Mouse (Mus musculus): ENCODE measurements around the gene Sdr39u1.

Sdr39u1 gene

GRCm38 (mm10) chr14:55884166-55884565, 15.9 kb downstream of the Sdr39u1 start, which contains the start of gene Cbln3:
Gene Cbln3, minus strand, starts transcription at chr14:55884392.
- in situ Hi-C loops (cut with MboI, MseI): no loop called here

DNA sequence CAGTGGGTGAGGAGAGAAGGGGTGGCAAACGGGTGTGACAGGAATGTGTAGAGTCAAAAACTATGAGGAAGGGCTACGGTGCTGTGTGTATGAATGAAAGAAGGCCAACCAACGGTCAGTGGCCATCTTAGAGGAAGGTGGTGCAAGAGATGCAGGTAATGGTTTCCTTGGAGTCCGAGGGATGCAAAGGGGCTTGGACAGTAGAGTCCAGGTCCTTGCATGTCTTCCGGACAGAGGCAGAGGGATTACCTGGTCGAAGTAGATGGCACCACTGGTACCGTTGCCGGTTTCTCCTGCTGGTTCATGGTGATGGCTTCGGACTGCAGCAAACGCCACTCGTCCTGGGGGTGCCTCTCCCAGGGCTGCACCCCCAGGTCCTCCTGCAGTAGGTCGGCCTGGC, 16.4 kb downstream of the Sdr39u1 start:
- in situ Hi-C loops (cut with MboI, MseI): no loop called here

- in situ Hi-C loops (cut with MboI, MseI): no loop called here
Observed at GRCm38 (mm10) chr14:55883149-55883661, 16.9 kb downstream of the Sdr39u1 start.

- in situ Hi-C loops (cut with MboI, MseI): no loop called here
Observed at GRCm38 (mm10) chr14:55882171-55882641, 17.9 kb downstream of the Sdr39u1 start.

DNA sequence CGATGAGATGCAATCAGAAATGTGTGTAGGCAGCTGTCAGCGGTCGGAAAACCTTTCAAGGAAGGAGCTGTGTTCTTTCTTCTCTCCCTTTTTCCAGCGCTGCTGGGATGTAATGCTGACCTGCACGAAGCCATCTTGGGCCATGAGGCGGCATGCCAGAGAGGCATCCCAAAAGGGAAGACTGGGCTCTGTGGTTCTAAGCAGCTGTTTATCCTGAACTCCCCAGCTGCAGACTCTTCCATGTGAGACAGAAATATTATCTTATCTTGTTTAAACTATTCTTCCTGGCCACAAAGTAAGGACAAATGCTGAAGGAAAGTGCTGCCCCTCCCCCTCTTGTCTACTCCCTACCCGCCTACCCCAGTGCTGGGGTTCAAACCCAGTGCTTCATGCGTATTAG, 19.1 kb downstream of the Sdr39u1 start:
- in situ Hi-C loops (cut with MboI, MseI): no loop called here

DNA sequence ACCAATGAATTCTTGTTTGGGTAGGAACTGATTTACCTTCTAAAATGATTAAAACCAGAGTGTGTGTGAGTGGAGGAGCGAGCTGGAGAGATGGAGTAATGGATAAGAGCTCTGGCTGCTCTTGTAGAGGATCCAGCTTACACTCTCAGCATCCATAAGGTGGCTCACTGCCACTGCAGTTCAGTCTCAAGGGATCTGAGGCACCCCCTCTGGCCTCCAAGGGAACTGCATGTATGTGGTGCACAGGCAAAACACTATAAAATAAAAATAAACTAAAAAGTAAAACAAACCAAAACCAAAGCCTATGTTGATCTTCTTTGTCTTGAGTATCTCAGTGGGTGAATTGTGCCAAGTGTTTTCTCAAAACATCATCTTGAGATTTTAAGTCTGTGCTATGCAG, 20.5 kb downstream of the Sdr39u1 start:
- in situ Hi-C loops (cut with MboI, MseI): no loop called here

DNA sequence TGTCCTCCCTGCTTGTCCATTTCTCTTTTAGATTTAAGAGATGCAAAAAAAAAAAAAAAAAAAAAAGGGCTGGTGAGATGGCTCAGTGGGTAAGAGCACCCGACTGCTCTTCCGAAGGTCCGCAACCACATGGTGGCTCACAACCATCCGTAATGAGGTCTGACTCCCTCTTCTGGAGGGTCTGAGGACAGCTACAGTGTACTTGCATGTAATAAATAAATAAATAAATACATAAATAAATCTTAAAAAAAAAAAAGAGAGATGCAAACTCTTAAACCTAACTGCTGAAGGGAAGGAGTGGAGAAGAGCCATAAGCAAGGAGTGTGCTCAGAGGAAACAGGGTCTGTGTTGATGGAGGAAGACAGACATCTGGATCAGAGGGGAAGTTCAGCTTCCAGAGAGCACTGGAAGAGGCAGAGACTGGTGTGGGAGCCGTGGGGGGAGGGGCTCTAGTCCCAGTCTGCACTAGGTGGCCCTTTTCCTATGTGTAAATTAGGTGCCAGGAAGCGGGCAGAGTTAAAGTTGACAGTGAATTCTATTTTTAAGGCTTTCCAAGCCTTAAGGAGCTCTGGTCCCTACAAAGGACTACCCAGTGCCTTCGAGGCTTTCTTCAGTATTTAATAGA, 21.7 kb downstream of the Sdr39u1 start:
- in situ Hi-C loops (cut with MboI, MseI): no loop called here

DNA sequence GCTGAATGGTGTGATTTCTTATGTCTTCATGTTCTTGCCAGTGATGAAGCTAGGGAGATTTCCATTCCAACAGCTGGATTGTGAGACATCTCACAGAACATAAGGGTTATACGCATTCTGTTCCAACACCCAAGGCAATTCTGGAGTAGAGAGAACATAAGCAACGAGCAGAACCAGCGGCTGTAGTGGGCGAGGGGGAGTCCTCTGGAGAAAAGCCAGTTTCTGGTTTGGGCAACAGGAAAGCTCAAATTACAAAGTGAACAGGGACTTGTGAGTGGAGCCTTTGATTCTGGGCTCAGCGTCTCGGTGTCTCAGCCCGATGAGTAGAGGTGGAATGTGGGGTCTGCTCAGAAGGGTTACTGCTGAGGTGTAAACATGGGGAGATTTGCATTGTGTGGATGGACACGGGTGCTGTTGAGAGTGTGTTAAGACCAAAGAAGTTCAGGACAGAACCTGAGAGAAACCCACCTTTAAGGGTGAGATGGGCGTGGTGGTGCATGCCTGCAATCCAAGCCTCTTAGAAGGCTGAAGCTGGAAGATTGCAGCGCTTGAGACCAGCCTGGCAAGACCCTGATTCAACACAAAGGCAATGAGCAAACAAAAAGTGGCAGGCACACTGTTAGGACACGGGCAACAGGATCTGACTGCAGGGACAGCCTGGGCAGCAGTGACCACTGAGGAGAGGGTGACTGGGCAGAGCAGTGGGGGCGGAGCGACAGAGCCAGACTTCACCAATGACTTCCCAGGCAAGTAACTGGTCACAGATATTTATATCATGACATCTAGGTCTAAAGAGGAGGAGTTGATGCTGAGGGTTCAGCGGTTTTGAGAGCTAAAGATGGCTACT, 22.4 kb downstream of the Sdr39u1 start:
- in situ Hi-C loops (cut with MboI, MseI): no loop called here

- in situ Hi-C loops (cut with MboI, MseI): loop anchor here (5.0 kb wide), 1 partner anchor 43 kb away; no protein-coding TSS in a partner anchor
Observed at GRCm38 (mm10) chr14:55873714-55874683, 26.1 kb downstream of the Sdr39u1 start.

- in situ Hi-C loops (cut with MboI, MseI): loop anchor here (5.0 kb wide), 1 partner anchor 44 kb away; no protein-coding TSS in a partner anchor
Observed at GRCm38 (mm10) chr14:55873242-55873713, 26.8 kb downstream of the Sdr39u1 start.

- in situ Hi-C loops (cut with MboI, MseI): loop anchor here (5.0 kb wide), 1 partner anchor 45 kb away; no protein-coding TSS in a partner anchor
Observed at GRCm38 (mm10) chr14:55872551-55872950, 27.5 kb downstream of the Sdr39u1 start.

DNA sequence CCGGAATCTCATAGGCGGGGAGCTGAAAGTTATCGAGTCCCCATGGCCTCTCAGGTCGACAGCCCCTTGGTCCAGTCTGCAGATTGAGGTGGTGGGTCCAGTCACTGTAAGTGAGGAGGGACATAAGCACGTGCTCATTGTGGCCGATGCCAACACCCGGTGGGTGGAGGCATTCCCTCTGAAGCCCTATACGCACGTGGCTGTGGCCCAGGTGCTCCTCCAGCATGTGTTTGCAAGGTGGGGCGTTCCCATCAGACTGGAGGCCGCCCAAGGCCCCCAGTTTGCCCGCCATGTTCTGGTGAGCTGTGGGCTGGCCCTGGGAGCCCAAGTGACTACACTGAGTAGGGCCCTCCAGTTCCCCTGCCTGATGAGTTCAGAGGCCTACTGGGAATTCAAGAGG, 28.1 kb downstream of the Sdr39u1 start:
- in situ Hi-C loops (cut with MboI, MseI): loop anchor here (5.0 kb wide), 1 partner anchor 45 kb away; no protein-coding TSS in a partner anchor

DNA sequence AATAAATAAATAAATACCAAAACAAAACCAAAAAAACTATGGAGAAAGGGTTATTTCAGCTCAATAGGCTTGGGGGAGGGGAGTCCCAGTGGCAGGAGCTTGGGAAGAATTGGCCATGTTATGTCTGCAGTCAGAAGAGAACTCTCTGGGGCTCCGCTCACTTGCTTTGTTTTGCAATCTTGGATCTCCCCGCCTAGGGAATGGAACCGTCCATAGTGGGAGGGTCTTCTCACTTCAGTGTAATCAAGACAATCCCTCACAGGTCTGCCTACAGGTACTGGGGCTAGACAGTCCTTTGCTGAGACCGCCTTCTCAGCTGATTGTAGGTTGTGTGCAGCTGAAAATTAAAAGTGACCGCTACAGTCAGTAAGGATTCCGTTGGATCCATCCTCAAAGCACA, 30.6 kb downstream of the Sdr39u1 start:
- in situ Hi-C loops (cut with MboI, MseI): no loop called here

DNA sequence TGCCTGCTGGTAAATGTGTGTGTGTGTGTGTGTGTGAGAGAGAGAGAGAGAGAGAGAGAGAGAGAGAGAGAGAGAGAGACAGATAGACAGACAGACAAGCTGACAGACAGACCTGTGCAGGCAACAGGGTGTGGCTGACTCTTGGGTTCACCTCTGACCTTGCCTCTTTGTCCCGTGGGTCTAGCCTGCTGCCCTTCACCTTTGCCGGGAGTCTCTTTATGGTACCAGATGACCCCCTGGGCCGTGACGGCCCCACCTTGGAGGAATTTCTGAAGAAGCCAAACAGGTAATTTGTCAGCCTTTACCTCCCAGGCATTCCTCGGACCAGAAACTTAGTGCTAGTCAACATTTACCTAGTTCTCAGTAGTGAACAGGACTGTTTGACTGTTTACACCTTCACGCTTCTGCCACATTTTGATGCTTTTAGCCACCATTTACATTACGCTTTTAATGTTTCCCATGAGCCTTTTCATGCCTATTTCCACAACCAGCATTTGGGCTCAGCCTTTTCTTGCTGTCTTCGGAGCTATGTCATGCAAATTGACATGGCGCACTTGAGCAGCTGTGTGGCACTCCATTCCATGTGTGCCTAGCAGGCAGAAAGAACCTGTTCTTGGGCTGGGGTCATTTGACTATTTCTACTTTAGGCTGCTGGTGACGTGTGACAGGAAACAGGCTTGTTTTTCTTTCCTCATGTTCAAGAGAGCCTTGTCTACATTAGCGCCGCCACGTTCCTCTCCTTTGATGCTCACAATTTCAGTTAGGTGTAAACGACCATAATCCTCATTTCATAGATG, 31.7 kb downstream of the Sdr39u1 start:
- in situ Hi-C loops (cut with MboI, MseI): no loop called here

GRCm38 (mm10) chr14:55866962-55867361, 33.1 kb downstream of the Sdr39u1 start:
- in situ Hi-C loops (cut with MboI, MseI): no loop called here

DNA sequence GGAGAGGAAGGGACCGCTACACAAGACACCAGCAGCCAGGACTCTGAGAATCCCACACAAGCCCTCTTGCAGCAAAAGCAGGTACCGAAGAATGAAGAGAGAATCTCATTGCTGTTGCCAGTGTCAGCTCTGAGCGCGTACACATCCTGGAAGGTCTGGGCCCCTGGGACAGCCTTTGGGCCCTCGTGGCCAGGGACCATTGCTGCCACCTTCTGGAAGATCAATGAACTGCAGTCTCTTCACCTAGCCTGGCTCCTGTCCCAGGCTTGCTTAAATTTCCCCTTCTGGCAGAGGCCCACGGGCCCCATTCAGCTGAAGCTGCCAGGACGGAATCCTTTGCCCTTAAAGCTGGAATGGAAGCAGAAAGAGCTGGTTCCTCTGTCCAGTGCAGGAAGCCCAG, 36.3 kb downstream of the Sdr39u1 start:
- in situ Hi-C loops (cut with MboI, MseI): loop anchor here (5.0 kb wide), 1 partner anchor 86 kb away; no protein-coding TSS in a partner anchor

DNA sequence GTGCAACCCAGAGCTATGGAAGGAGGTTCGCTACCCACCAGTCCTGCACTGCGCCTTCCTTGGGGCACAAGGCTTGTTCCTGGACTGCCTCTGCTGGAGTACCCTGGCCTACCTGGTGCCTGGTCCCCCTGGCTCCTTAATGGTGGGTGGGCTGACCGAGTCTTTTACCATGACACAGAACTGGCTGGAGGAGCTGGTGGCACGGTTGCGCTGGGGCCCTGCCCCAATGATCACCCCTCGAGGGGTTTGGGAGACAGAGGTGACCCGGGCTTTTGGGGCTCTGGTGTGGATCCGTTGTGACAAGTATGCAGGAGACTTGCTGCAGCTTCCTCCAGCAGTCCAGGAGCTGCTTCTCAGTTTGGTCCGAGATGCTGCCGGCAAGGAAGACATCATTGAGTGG, 37.1 kb downstream of the Sdr39u1 start:
- in situ Hi-C loops (cut with MboI, MseI): loop anchor here (5.0 kb wide), 1 partner anchor 86 kb away; no protein-coding TSS in a partner anchor

DNA sequence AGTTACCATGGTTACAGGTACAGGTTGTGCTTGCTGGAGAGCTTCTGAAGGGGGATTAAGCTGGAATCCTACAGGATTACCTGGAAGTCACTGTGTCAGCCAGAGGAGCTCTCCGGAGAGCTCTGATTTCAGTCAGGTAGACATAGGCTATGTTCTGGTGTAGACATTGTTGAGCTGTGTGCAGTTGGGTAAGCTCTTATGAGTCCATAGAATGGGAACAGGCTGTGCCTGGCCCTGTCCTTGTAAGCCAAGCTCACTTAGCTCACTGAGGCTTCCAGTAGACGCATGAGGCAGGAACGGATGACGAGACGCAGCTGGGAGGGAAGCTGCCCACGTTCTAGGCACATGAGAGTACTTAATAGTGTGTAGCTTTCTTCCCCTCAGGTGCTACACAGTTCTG, 37.9 kb downstream of the Sdr39u1 start:
- in situ Hi-C loops (cut with MboI, MseI): loop anchor here (5.0 kb wide), 1 partner anchor 85 kb away; no protein-coding TSS in a partner anchor

- in situ Hi-C loops (cut with MboI, MseI): no loop called here
Observed at GRCm38 (mm10) chr14:55857588-55857987, 42.5 kb downstream of the Sdr39u1 start.

- in situ Hi-C loops (cut with MboI, MseI): no loop called here
Observed at GRCm38 (mm10) chr14:55855101-55855561, 45.0 kb downstream of the Sdr39u1 start.
